Mouse (Mus musculus) CH12.LX (cell line): ENCODE data around the gene Ggt5. TPM values are rescaled to one million over a fixed set of nuclear protein-coding genes. Genes with fewer than 3 reads are reported as not detected.

ENCODE experiments used
- DNase-seq: peaks from one replicate; pipeline ENCODE4 v3.0.0-alpha.2; 2013; ENCODE audit errors: extremely low read depth
- H3K27ac ChIP-seq: 2 replicates; pipeline ENCODE4 v1.5.1; 2012; ENCODE audit warnings: low read depth, mild to moderate bottlenecking, control low read depth, moderate library complexity; ENCODE audit not compliant: insufficient read depth
- H3K27me3 ChIP-seq: replicated peaks from 2 replicates; pipeline ENCODE3; 2012; ENCODE audit warnings: inconsistent platforms
- H3K36me3 ChIP-seq, 2 experiments: replicated peaks in 1 of 2; 2 replicates each; pipeline versions ENCODE3 to v1.6.1; 2012; ENCODE audit warnings: inconsistent platforms in 1 of 2, low read length in 1 of 2, mild to moderate bottlenecking in 1 of 2, mixed read lengths in 1 of 2, moderate library complexity in 1 of 2; ENCODE audit not compliant: control insufficient read depth in 1 of 2, insufficient read depth in 1 of 2
- H3K4me1 ChIP-seq, 2 experiments: 2 replicates each; pipeline ENCODE4 v1.6.1; 2012; ENCODE audit warnings: inconsistent platforms in 1 of 2, moderate library complexity in 1 of 2; ENCODE audit not compliant: insufficient read depth in 2 of 2, control insufficient read depth in 1 of 2
- H3K4me2 ChIP-seq: 2 replicates; pipeline ENCODE4 v1.6.1; 2012; ENCODE audit warnings: low read depth, mild to moderate bottlenecking, control low read depth; ENCODE audit not compliant: poor library complexity, insufficient read depth, severe bottlenecking
- H3K4me3 ChIP-seq, 3 experiments: fragments of 150-350 bp in 1 of 3; sonication (generic) in 1 of 3; replicated peaks in 1 of 3; 2 replicates each; pipeline versions ENCODE3 to v1.5.1; 2011 to 2012; ENCODE audit warnings: low read depth in 2 of 3, low read length in 2 of 3, mild to moderate bottlenecking in 2 of 3, moderate library complexity in 2 of 3, control low read depth in 1 of 3, improper control_type of control experiment in 1 of 3, inconsistent platforms in 1 of 3, mixed read lengths in 1 of 3; ENCODE audit not compliant: poor library complexity in 1 of 3
- H3K79me2 ChIP-seq: replicated peaks from 2 replicates; pipeline ENCODE4 v1.6.1; 2012; ENCODE audit warnings: mild to moderate bottlenecking, moderate library complexity; ENCODE audit not compliant: control insufficient read depth, poor library complexity, insufficient read depth, severe bottlenecking; ENCODE audit errors: extremely low read depth
- H3K9ac ChIP-seq: 2 replicates; pipeline ENCODE4 v1.6.1; 2012; ENCODE audit warnings: low read depth, mild to moderate bottlenecking, control low read depth, moderate library complexity; ENCODE audit not compliant: insufficient read depth
- H3K9me3 ChIP-seq: replicated peaks from 2 replicates; pipeline ENCODE3; 2012; ENCODE audit warnings: low read length, inconsistent platforms, mixed read lengths
- E2F4 ChIP-seq: IDR thresholded peaks from 2 replicates; pipeline ENCODE4 v1.6.1; 2011; ENCODE audit warnings: low read depth, low read length, improper control_type of control experiment; ENCODE audit not compliant: insufficient replicate concordance
- ELF1 ChIP-seq: IDR thresholded peaks from 2 replicates; pipeline ENCODE4 v1.6.1; 2014; ENCODE audit warnings: low read depth, mild to moderate bottlenecking, inconsistent platforms, low read length, improper control_type of control experiment
- ETS1 ChIP-seq: conservative IDR thresholded peaks from 2 replicates; pipeline ENCODE4 v1.6.1; 2012; ENCODE audit warnings: low read depth, mild to moderate bottlenecking, inconsistent platforms, low read length, improper control_type of control experiment, moderate library complexity
- GABPA ChIP-seq: IDR thresholded peaks from 2 replicates; pipeline ENCODE4 v1.6.1; 2012; ENCODE audit warnings: low read depth, low read length, improper control_type of control experiment, inconsistent platforms; ENCODE audit not compliant: insufficient replicate concordance
- JUN ChIP-seq: IDR thresholded peaks from 2 replicates; pipeline ENCODE4 v1.6.1; 2011; ENCODE audit warnings: low read depth, mild to moderate bottlenecking, low read length, improper control_type of control experiment, moderate library complexity; ENCODE audit not compliant: insufficient read depth
- KAT2A ChIP-seq: IDR thresholded peaks from 2 replicates; pipeline ENCODE4 v1.6.1; 2012; ENCODE audit warnings: low read length, improper control_type of control experiment, inconsistent platforms; ENCODE audit not compliant: insufficient replicate concordance
- MAFK ChIP-seq: IDR thresholded peaks from 2 replicates; pipeline ENCODE4 v1.6.1; 2011; ENCODE audit warnings: low read length, improper control_type of control experiment; ENCODE audit not compliant: insufficient replicate concordance
- MEF2A ChIP-seq: IDR thresholded peaks from 2 replicates; pipeline ENCODE4 v1.6.1; 2014; ENCODE audit warnings: low read depth, mild to moderate bottlenecking, inconsistent platforms, low read length, improper control_type of control experiment, borderline replicate concordance
- MXI1 ChIP-seq: IDR thresholded peaks from 2 replicates; pipeline ENCODE4 v1.6.1; 2011; ENCODE audit warnings: mild to moderate bottlenecking, low read depth, low read length, improper control_type of control experiment
- MYC ChIP-seq: IDR thresholded peaks from 2 replicates; pipeline ENCODE4 v1.6.1; 2011; ENCODE audit warnings: low read depth, mild to moderate bottlenecking, improper control_type of control experiment, low read length
- SIN3A ChIP-seq: IDR thresholded peaks from 2 replicates; pipeline ENCODE4 v1.6.1; 2012; ENCODE audit warnings: low read length, improper control_type of control experiment, inconsistent platforms
- ZC3H11A ChIP-seq: IDR thresholded peaks from 2 replicates; pipeline ENCODE4 v1.6.1; 2012; ENCODE audit warnings: low read depth, mild to moderate bottlenecking, inconsistent platforms, low read length, improper control_type of control experiment
- dilution Hi-C: fragments of 300-500 bp; cut with MboI; formaldehyde crosslinking; loops from 2 replicates; pipeline ENCODE4 v1.14.3; 2020; ENCODE audit warnings: low sequenced_read_pairs; ENCODE audit not compliant: extremely low pct_unique_long_range_greater_than_20kb, extremely low pct_ligation_motif_present
- in situ Hi-C: fragments of 300-500 bp; cut with MboI; formaldehyde crosslinking; loops from 3 replicates; pipeline ENCODE4 v1.14.3; 2019; ENCODE audit warnings: low sequenced_read_pairs, low pct_ligation_motif_present, low pct_unique_long_range_greater_than_20kb, mixed read lengths
- polyA plus RNA-seq: library from polyadenylated mRNA; unstranded; fragments of >175 nt; gene quantifications from 2 replicates; pipeline ENCODE4 v1.2.1, GENCODE M21; 2012; ENCODE audit warnings: low read depth; ENCODE audit not compliant: insufficient read length
- total RNA-seq, 2 experiments: library from RNA; depleted of rRNA; stranded (reverse); fragments of 300-350 nt in 1 of 2; fragments of >200 nt in 1 of 2; gene quantifications; 2 replicates each; pipeline ENCODE4 v1.2.3; 2012 to 2014

The Ggt5 gene
- total and polyA plus RNA-seq, 3 experiments: not detected

- H3K4me1 ChIP-seq: peaks cover 31 to 40% of the 10 kb centered on the region in 2 experiments
- peaks cover 26 to 65% of the 10 kb centered on the region in 2 experiments for H3K36me3 ChIP-seq
- no peaks in the 10 kb centered on the region for H3K27me3 ChIP-seq
- in situ Hi-C loops: no loop called here
- H3K9ac ChIP-seq: no peak overlapping the region
- H3K4me2 ChIP-seq: no peak overlapping the region
- no peak overlapping the region for H3K4me3 ChIP-seq
- H3K79me2 ChIP-seq: no peaks in the 10 kb centered on the region
- DNase-seq: no peak
- no peaks in the 10 kb centered on the region for H3K9me3 ChIP-seq
- no peak overlapping the region for H3K27ac ChIP-seq
- dilution Hi-C loops: no loop called here
- TF ChIP-seq ZC3H11A: no peak
- TF ChIP-seq MEF2A: no peak
- no peak for TF ChIP-seq ETS1
- TF ChIP-seq JUN: no peak
- TF ChIP-seq MXI1: no peak
- TF ChIP-seq GABPA: no peak
- TF ChIP-seq SIN3A: no peak
Observed at GRCm38 (mm10) chr10:75642891-75643290, 53.8 kb downstream of the Ggt5 start.

GRCm38 (mm10) chr10:75643741-75644343, 54.7 kb downstream of the Ggt5 start, which contains the start of gene Susd2:
Susd2 (minus strand) TSS chr10:75644008.
- Histone ChIP-seq H3K4me1 (peaks cover 24 to 40% of the 10 kb centered on the region in 2 experiments), H3K27ac (no peak within 1 kb of the TSS), H3K4me2 (no peak within 1 kb of the TSS), H3K27me3 (no peaks in the 10 kb centered on the region), H3K36me3 (peaks cover 36 to 65% of the 10 kb centered on the region in 2 experiments), H3K79me2 (no peaks in the 10 kb centered on the region), H3K9ac (no peak within 1 kb of the TSS), H3K9me3 (no peaks in the 10 kb centered on the region), H3K4me3 (no peak within 1 kb of the TSS)
- in situ Hi-C loops (no loop called here), dilution Hi-C loops (no loop called here)
- TF ChIP-seq ZC3H11A: no peak
- no peak for TF ChIP-seq KAT2A
- TF ChIP-seq MAFK: 0 out of 2 replicates have a peak, but pooled peaks have one; percentile 15
- no peak for TF ChIP-seq JUN
- TF ChIP-seq ELF1: no peak
- no peak for TF ChIP-seq E2F4
- TF ChIP-seq SIN3A: no peak
- no peak for TF ChIP-seq MYC
- DNase-seq: peak; percentile 72
